Mouse (Mus musculus) liver, embryonic 14.5 days (tissue): Measurements from ENCODE around the gene Naa38. TPM values are rescaled to one million over a fixed set of nuclear protein-coding genes. Genes with fewer than 3 reads are reported as not detected.
A peak's percentile ranks its signal among the peaks of the same experiment; 100 is the strongest.

Experiments used
- ATAC-seq: fragments of 200-750 bp; cut with Nextera tagmentation; 2 replicates; pipeline ENCODE4 v1.8.0; 2017; ENCODE audit warnings: moderate number of reproducible peaks, mild to moderate bottlenecking, moderate library complexity; ENCODE audit not compliant: insufficient read depth
- DNase-seq, 3 experiments: peaks; one replicate each; pipeline ENCODE4 v3.0.0-alpha.2; 2012 to 2013; ENCODE audit warnings: low read depth in 3 of 3, low spot score in 3 of 3
- H3K27ac ChIP-seq: fragments of 300-500 bp; sonication (generic); 2 replicates; pipeline ENCODE4 v1.5.1; 2014; ENCODE audit warnings: moderate library complexity, mild to moderate bottlenecking, control low read depth, inconsistent platforms
- H3K27me3 ChIP-seq: fragments of 300-500 bp; sonication (generic); 2 replicates; pipeline ENCODE4 v1.6.1; 2014; ENCODE audit warnings: mild to moderate bottlenecking, low read length, moderate library complexity; ENCODE audit not compliant: control insufficient read depth, insufficient read depth
- H3K36me3 ChIP-seq: fragments of 300-500 bp; sonication (generic); replicated peaks from 2 replicates; pipeline ENCODE4 v1.6.1; 2014; ENCODE audit warnings: low read depth; ENCODE audit not compliant: control insufficient read depth, insufficient read depth
- H3K4me1 ChIP-seq, 2 experiments: fragments of 200-500 bp in 1 of 2; fragments of 300-500 bp in 1 of 2; sonication (generic) in 1 of 2; replicated peaks; 2 replicates each; pipeline ENCODE4 v1.6.1; 2012 to 2014; ENCODE audit warnings: antibody characterized with exemption in 1 of 2, inconsistent platforms in 1 of 2, low read length in 1 of 2; ENCODE audit not compliant: control insufficient read depth in 2 of 2, insufficient read depth in 2 of 2
- H3K4me2 ChIP-seq: fragments of 300-500 bp; sonication (generic); 2 replicates; pipeline ENCODE4 v1.6.1; 2014; ENCODE audit warnings: low read depth, mild to moderate bottlenecking, control low read depth, moderate library complexity
- H3K4me3 ChIP-seq, 2 experiments: fragments of 200-500 bp in 1 of 2; fragments of 300-500 bp in 1 of 2; sonication (generic) in 1 of 2; 2 replicates each; pipeline ENCODE4 v1.5.1; 2012 to 2014; ENCODE audit warnings: low read depth in 2 of 2, low read length in 2 of 2, mild to moderate bottlenecking in 2 of 2, control low read depth in 1 of 2, inconsistent platforms in 1 of 2, moderate library complexity in 1 of 2; ENCODE audit not compliant: insufficient read depth in 1 of 2
- H3K9ac ChIP-seq: fragments of 300-500 bp; sonication (generic); replicated peaks from 2 replicates; pipeline ENCODE4 v1.6.1; 2014; ENCODE audit warnings: mild to moderate bottlenecking, control low read depth, moderate library complexity
- H3K9me3 ChIP-seq: fragments of 300-500 bp; sonication (generic); 2 replicates; pipeline ENCODE4 v1.6.1; 2016; ENCODE audit warnings: low read length, mixed read lengths; ENCODE audit not compliant: control insufficient read depth
- CTCF ChIP-seq: IDR thresholded peaks from 2 replicates; pipeline ENCODE4 v1.5.1; 2016; ENCODE audit warnings: antibody characterized with exemption, low read depth, control low read depth
- EP300 ChIP-seq: IDR thresholded peaks from 2 replicates; pipeline ENCODE4 v1.6.1; 2016; ENCODE audit warnings: antibody characterized with exemption, low read depth
- WGBS: fragments of 180-500 bp; shearing (Covaris S2); extraction: QIAGEN DNeasy Blood & Tissue Kit; methylation state at CpG from one replicate; pipeline ENCODE4 v1.1.7; 2014; ENCODE audit not compliant: insufficient replicate concordance; 5-methylcytosine and 5-hydroxymethylcytosine counted together
- polyA plus RNA-seq, 2 experiments: library from polyadenylated mRNA; depleted of rRNA in 1 of 2; stranded (reverse) in 1 of 2; unstranded in 1 of 2; fragments of >200 nt; fragmentation: Nextera tagmentation in 1 of 2; extraction: Ambion mirVana in 1 of 2; gene quantifications; 2 replicates each; pipeline versions ENCODE4 v1.2.1 to v1.2.3; 2012 to 2014

Gene Naa38
- polyA plus RNA-seq, 2 experiments, result 70.9 to 120 TPM

- H3K27ac ChIP-seq, result no peak overlapping the region
- DNase-seq, result no peak
- H3K36me3 ChIP-seq, result peaks cover 6% of the 10 kb centered on the region
- H3K4me2 ChIP-seq, result no peak overlapping the region
- no peak overlapping the region for H3K9ac ChIP-seq
- H3K9me3 ChIP-seq, result no peaks in the 10 kb centered on the region
- no peak overlapping the region for H3K4me3 ChIP-seq
- no peak for ATAC-seq
- H3K27me3 ChIP-seq, result no peaks in the 10 kb centered on the region
- peaks cover 6 to 12% of the 10 kb centered on the region in 2 experiments for H3K4me1 ChIP-seq
- TF ChIP-seq EP300 (no peak), CTCF (no peak)
- WGBS, result 83% methylated on average over 25 of the region's 25 CpGs
These were observed 5.0 kb downstream of the Naa38 start for GRCm38 (mm10) chr11:69400083-69400850.

GRCm38 (mm10) chr11:69401210-69401637 lies 5.9 kb downstream of the Naa38 start:
- H3K4me3 ChIP-seq, result no peak overlapping the region
- 29% methylated on average over 22 of the region's 22 CpGs for WGBS

GRCm38 (mm10) chr11:69401987-69402386 lies 6.7 kb downstream of the Naa38 start:
- TF ChIP-seq CTCF, result no peak
- TF ChIP-seq EP300, result no peak
- no peak overlapping the region for H3K27ac ChIP-seq
- peaks cover 14% of the 10 kb centered on the region for H3K36me3 ChIP-seq

More at GRCm38 (mm10) chr11:69401210-69401637, 5.9 kb downstream of the Naa38 start:
- H3K36me3 ChIP-seq, result peaks cover 14% of the 10 kb centered on the region
- H3K9ac ChIP-seq, result no peak overlapping the region
- DNase-seq, result peak; percentile 79 to 83 (median 81)
- H3K4me2 ChIP-seq, result no peak overlapping the region
- no peak overlapping the region for H3K27ac ChIP-seq
- no peaks in the 10 kb centered on the region for H3K9me3 ChIP-seq
- H3K4me1 ChIP-seq, result peaks cover 6 to 10% of the 10 kb centered on the region in 2 experiments
- H3K27me3 ChIP-seq, result no peaks in the 10 kb centered on the region
- peak; percentile 70 for ATAC-seq
- no peak for TF ChIP-seq EP300
- peak; percentile 99 for TF ChIP-seq CTCF

GRCm38 (mm10) chr11:69403691-69404594 lies 8.7 kb downstream of the Naa38 start:
- Histone ChIP-seq H3K4me2 (no peak overlapping the region), H3K27me3 (no peaks in the 10 kb centered on the region), H3K36me3 (peaks cover 14% of the 10 kb centered on the region), H3K9ac (no peak overlapping the region), H3K4me3 (no peak overlapping the region), H3K9me3 (no peaks in the 10 kb centered on the region), H3K4me1 (peaks cover 5 to 7% of the 10 kb centered on the region in 2 experiments), H3K27ac (no peak overlapping the region)
- WGBS, result 85% methylated on average over 38 of the region's 38 CpGs
- no peak for TF ChIP-seq CTCF
- no peak for TF ChIP-seq EP300
- DNase-seq, result no peak
- no peak for ATAC-seq

More at GRCm38 (mm10) chr11:69401987-69402386, 6.7 kb downstream of the Naa38 start:
- Histone ChIP-seq H3K4me3 (no peak overlapping the region), H3K9ac (no peak overlapping the region), H3K4me2 (no peak overlapping the region), H3K27me3 (no peaks in the 10 kb centered on the region), H3K4me1 (peaks cover under 1 to 3% of the 10 kb centered on the region in 2 experiments), H3K9me3 (no peaks in the 10 kb centered on the region)
- WGBS, result 82% methylated on average over 12 of the region's 12 CpGs
- DNase-seq (no peak), ATAC-seq (no peak)
